Mouse (Mus musculus) kidney, adult 2 months (tissue): ENCODE results near the gene Plcl1. TPM values are rescaled to one million over a fixed set of nuclear protein-coding genes. Genes with fewer than 3 reads are reported as not detected.
A peak's percentile ranks its signal among the peaks of the same experiment; 100 is the strongest.

ENCODE experiments used
- DNase-seq: peaks from one replicate; pipeline ENCODE4 v3.0.0; 2021
- H3K27ac ChIP-seq: fragments of 200-500 bp; 2 replicates; pipeline ENCODE4 v1.5.1; 2012; ENCODE audit warnings: low read depth, low read length, control low read depth, inconsistent platforms; ENCODE audit not compliant: insufficient read depth
- H3K27me3 ChIP-seq: fragments of 200-500 bp; replicated peaks from 2 replicates; pipeline ENCODE4 v1.6.1; 2012; ENCODE audit warnings: mild to moderate bottlenecking, moderate library complexity, low read length, inconsistent platforms; ENCODE audit not compliant: control insufficient read depth, insufficient read depth
- H3K36me3 ChIP-seq: fragments of 200-500 bp; 2 replicates; pipeline ENCODE4 v1.6.1; 2012; ENCODE audit warnings: mild to moderate bottlenecking, moderate library complexity, low read length, inconsistent platforms; ENCODE audit not compliant: control insufficient read depth, insufficient read depth
- H3K4me1 ChIP-seq: fragments of 200-500 bp; 2 replicates; pipeline ENCODE4 v1.6.1; 2011; ENCODE audit warnings: low read length; ENCODE audit not compliant: control insufficient read depth, insufficient read depth
- H3K4me3 ChIP-seq: fragments of 200-500 bp; 2 replicates; pipeline ENCODE4 v1.5.1; 2011; ENCODE audit warnings: mild to moderate bottlenecking, low read depth, low read length, control low read depth; ENCODE audit not compliant: insufficient read depth
- CTCF ChIP-seq: fragments of 200-500 bp; conservative IDR thresholded peaks from 2 replicates; pipeline ENCODE4 v1.5.1; 2011; ENCODE audit warnings: low read depth, mild to moderate bottlenecking, control low read depth, low read length, moderate library complexity, mixed read lengths; ENCODE audit not compliant: insufficient read depth, insufficient read length
- POLR2A ChIP-seq: fragments of 200-500 bp; IDR thresholded peaks from one replicate; pipeline ENCODE4 v1.6.1; 2011; ENCODE audit warnings: low read depth, low read length, control low read depth
- WGBS: fragments of 180-500 bp; shearing (Covaris S2); methylation state at CpG from one replicate; pipeline ENCODE4 v1.1.7; 2018; 5-methylcytosine and 5-hydroxymethylcytosine counted together
- polyA plus RNA-seq: library from polyadenylated mRNA; depleted of rRNA; stranded (reverse); fragments of >200 nt; gene quantifications from 2 replicates; pipeline ENCODE4 v1.2.3, GENCODE M21; 2012

Plcl1 gene
- polyA plus RNA-seq, 1 experiment: 4.2 TPM

- H3K4me1 ChIP-seq: 0 out of 2 replicates have a peak, but pooled peaks cover 4% of the 10 kb centered on the region
- no peak overlapping the region for H3K4me3 ChIP-seq
- DNase-seq: no peak
- H3K27me3 ChIP-seq: no peaks in the 10 kb centered on the region
- TF ChIP-seq CTCF: no peak
- TF ChIP-seq POLR2A: no peak
- no peaks in the 10 kb centered on the region for H3K36me3 ChIP-seq
- H3K27ac ChIP-seq: no peak overlapping the region
Observed at GRCm38 (mm10) chr1:55517182-55517581, 111.5 kb downstream of the Plcl1 start.

DNA sequence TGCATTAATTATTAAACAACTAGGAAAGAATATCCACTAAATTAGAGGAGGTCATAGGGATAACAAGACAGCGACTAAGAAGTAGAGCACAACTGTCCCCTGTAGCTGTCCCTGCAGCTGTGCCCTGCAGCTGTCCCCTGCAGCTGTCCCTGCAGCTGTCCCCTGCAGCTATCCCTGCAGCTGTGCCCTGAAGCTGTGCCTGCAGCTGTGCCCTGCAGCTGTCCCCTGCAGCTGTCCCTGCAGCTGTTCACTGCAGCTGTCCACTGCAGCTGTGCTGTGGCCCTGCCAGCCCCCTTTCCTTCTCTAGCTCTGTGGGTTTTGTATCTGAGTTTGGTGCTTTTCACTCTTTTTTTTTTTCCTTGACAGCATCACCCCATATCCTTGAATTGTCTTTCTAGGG, 118.2 kb downstream of the Plcl1 start:
- DNase-seq: no peak
- Histone ChIP-seq H3K36me3 (no peaks in the 10 kb centered on the region), H3K27ac (no peak overlapping the region), H3K4me1 (peaks cover 4% of the 10 kb centered on the region; the same call in 1 of the 2 replicates), H3K27me3 (no peaks in the 10 kb centered on the region), H3K4me3 (no peak overlapping the region)
- WGBS: 89% methylated on average over 1 of the region's 1 CpGs
- TF ChIP-seq CTCF: no peak
- TF ChIP-seq POLR2A: no peak

GRCm38 (mm10) chr1:55525100-55525499, 119.4 kb downstream of the Plcl1 start:
- no peak for DNase-seq
- H3K27ac ChIP-seq: no peak overlapping the region
- H3K36me3 ChIP-seq: no peaks in the 10 kb centered on the region
- WGBS: 72% methylated on average over 5 of the region's 5 CpGs
- TF ChIP-seq POLR2A (no peak), CTCF (no peak)
- peaks cover 7% of the 10 kb centered on the region; the same call in 1 of the 2 replicates for H3K4me1 ChIP-seq
- no peaks in the 10 kb centered on the region for H3K27me3 ChIP-seq
- no peak overlapping the region for H3K4me3 ChIP-seq

- TF ChIP-seq POLR2A (no peak), CTCF (no peak)
- Histone ChIP-seq H3K27ac (no peak overlapping the region), H3K4me1 (peaks cover 7% of the 10 kb centered on the region; the same call in 1 of the 2 replicates), H3K4me3 (no peak overlapping the region), H3K36me3 (no peaks in the 10 kb centered on the region), H3K27me3 (no peaks in the 10 kb centered on the region)
- WGBS: 98% methylated on average over 2 of the region's 2 CpGs
- no peak for DNase-seq
Observed at GRCm38 (mm10) chr1:55525748-55526147, 120.0 kb downstream of the Plcl1 start.

DNA sequence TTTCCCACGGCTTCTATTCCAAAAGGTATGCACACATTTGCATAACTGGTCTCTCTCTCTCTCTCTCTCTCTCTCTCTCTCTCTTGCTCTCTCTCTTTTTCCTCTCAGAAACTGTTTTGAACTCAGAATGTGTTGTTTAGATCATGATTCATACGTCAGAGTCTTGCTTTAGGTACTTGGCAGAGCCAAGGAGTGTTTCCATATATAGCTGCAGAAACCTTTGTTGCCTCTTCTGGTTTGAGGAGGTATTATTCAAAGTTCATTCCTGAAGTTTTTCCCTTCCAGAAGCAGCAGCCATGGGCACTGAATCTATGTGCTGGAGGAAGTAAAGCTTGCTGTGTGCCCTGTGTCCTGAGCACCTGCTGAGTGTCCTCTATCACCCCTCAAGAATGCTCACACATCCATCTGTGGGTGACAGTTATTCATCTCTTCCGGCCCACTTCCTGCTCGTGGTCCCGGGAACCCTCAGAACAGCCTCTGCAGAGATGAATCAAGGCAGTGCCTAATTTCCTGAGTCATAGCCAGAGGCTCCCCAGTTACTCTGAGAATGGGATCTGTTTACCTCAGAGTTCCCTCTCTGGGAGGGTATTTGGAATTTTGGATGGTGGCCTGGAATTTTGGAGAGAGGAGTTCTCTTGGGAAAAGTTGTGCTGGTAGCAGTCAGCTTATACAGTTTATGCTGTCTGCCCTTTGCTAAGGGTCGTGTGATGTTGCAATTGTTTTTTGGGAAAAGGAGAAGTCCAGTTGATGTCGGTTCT, 123.0 kb downstream of the Plcl1 start:
- no peak overlapping the region for H3K4me3 ChIP-seq
- TF ChIP-seq POLR2A: no peak
- no peak for TF ChIP-seq CTCF
- H3K27me3 ChIP-seq: no peaks in the 10 kb centered on the region
- 36% methylated on average over 7 of the region's 7 CpGs for WGBS
- DNase-seq: peak; percentile 51
- H3K4me1 ChIP-seq: peaks cover 10% of the 10 kb centered on the region; the same call in 1 of the 2 replicates
- no peaks in the 10 kb centered on the region for H3K36me3 ChIP-seq
- peak overlapping the region; percentile 70 for H3K27ac ChIP-seq

DNA sequence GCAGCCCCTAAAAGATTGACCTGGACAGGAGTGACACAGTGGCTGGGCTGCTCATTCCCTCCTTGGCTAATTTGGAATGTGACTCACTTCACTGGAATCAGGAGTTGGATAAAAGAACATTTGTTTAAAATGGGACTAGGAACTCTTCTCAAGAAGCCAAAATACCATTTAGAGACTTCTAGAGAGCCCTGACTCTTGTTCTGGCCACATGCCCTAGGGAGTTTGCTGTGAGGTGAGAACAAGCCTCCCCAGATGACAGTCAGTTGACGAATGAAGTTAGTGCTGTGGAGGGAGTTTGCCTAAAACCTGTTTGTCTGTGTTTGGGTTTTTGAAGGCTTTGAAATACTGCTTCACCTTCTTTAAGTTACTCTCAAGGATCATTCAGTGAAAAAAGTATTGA, 128.1 kb downstream of the Plcl1 start:
- Histone ChIP-seq H3K27ac (no peak overlapping the region), H3K4me1 (peaks cover 9% of the 10 kb centered on the region; the same call in 1 of the 2 replicates), H3K36me3 (no peaks in the 10 kb centered on the region), H3K4me3 (no peak overlapping the region), H3K27me3 (no peaks in the 10 kb centered on the region)
- TF ChIP-seq POLR2A (no peak), CTCF (no peak)
- 89% methylated on average over 1 of the region's 1 CpGs for WGBS
- DNase-seq: no peak

- TF ChIP-seq CTCF (no peak), POLR2A (no peak)
- Histone ChIP-seq H3K4me3 (no peak overlapping the region), H3K27ac (no peak overlapping the region), H3K27me3 (no peaks in the 10 kb centered on the region), H3K36me3 (no peaks in the 10 kb centered on the region), H3K4me1 (no peaks in the 10 kb centered on the region)
- no peak for DNase-seq
- WGBS: 73% methylated on average over 3 of the region's 3 CpGs
Observed at GRCm38 (mm10) chr1:55554405-55554804, 148.7 kb downstream of the Plcl1 start.
